Mouse (Mus musculus) adrenal gland, postnatal 0 days (tissue): ENCODE data around the gene Tnk1. TPM values are rescaled to one million over a fixed set of nuclear protein-coding genes. Genes with fewer than 3 reads are reported as not detected.

ENCODE experiments used
- microRNA-seq: library from miRNA; unstranded; fragments of <30 nt; microRNA quantifications from one replicate; pipeline ENCODE4, GENCODE M21; 2016; ENCODE audit warnings: borderline replicate concordance; ENCODE audit not compliant: insufficient number of aligned reads
- polyA plus RNA-seq: library from polyadenylated mRNA; unstranded; fragments of >200 nt; fragmentation: Nextera tagmentation; extraction: Ambion mirVana; gene quantifications from 2 replicates; pipeline ENCODE4 v1.2.1, GENCODE M21; 2015

The Tnk1 gene
- 0.19 and 0.47 TPM in 2 replicates for polyA plus RNA-seq

DNA sequence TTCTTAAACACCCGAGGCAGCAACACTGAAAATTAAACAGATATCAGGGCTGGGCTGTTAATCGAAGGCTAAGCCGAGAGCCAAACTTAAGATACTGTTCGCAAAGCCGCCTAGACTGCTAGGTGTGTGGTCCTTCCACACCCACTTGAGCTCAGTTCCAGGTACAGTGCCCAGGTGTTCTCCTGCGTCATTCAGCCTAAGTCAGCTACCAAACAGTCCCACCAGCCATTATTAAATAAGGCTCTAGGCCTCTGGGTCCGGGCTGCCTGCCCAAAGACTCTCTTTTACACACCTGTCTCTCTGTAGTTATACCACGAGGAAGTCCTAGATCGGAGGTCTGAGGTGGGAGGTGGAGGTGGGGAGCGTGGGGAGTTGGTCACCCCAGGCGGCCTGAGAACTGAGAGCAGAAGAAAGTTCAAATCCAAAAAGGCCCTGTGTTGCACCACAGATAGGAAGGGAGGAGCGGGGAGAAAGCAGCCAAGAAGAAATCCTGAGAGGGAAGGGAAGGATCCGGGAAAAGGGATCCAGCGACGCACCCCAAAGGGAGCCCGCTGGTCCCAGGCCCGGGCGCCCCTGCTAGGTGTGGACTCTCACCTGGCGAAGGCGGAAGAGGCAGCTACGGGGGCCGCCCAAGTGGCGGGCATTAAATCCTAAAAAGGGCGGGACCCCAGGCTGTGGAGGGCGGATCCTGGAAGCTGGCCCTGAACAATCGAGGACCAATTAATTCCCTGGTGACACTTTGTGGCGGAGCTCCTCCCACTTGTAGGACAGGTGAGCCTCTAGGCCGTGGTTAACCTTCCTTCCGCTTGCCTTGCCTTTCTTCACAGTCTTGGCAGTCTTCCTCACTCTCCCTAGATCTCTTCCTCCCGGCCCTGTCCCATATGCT, at the start of gene Tnk1:
Gene Tnk1, minus strand, starts transcription at position 618 of the 886 bp plus-strand sequence.

DNA sequence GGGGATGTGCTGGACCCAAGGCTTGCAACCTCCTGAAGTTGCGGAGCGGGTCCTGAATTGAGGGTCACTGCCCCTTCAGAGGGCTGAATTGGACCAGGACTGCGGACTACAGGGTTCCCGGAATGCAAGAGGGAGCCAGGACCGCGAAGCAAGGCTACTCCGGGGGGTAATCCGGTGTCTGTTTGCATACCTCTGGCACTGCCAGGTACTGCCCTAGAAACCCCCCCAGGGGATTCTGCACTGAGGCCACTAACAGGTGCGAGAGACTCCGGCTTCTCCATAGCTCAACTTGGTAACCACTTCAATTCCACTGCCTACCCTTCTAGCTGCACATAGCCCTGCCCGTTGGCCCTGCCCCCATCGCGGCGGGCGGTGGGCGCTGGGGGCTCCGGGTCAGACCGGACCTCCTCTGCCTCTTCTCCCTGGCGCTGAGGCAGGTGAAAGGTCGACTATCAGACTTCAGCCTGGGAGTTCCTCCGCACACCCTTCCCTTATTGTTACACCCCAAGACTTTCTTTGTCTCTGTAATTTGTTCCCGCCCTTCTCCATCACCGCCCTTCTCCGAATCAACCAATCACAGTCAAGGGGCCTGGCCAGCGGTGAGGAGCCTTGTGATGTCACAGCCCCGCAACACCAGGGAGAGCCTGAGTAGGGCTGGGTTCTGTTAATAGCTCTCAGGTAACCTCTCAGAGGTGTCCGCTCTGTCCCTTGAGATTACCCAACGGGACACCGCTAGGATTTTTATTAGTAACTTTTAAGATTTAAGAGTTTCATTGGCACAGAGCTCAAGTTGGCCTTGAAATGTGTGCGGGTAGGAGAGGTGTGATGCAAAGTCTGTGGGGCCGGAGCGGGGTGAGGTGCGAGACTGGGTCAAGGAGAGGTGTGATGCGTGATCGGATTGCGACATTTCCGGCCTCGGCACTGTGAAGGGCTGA, 42.2 kb upstream of the Tnk1 start, which contains the start of the genes 2810408A11Rik and Neurl4:
Gene 2810408A11Rik, minus strand, starts transcription at position 517 of the 935 bp plus-strand sequence.
Gene Neurl4, plus strand, starts transcription at position 602 of the 935 bp plus-strand sequence.

GRCm38 (mm10) chr11:69895291-69895690, 36.8 kb upstream of the Tnk1 start, which contains the start of gene Acap1:
Gene Acap1, minus strand, starts transcription at chr11:69895539.

GRCm38 (mm10) chr11:69880853-69881603, 22.5 kb upstream of the Tnk1 start, which contains the start of gene Kctd11:
Gene Kctd11, minus strand, starts transcription at chr11:69881406.

DNA sequence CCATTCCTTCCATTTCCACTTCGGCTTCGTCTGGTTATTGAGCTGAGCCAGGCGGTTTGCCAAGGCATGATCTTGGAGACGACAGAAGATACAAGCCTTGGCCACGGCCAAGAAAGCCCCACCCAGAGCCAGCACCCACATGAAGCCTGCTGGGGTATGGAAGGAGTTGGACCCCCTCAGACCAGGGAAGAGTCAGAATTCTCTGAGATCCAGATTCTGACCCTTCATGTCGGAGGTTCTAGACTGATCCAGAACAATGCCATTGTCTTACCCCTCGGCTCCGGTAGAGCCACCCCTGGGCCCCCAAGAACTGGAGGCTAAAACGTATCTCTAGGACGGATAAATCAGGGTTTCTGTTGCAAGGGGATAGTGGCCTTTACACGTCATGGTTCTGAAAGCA, 19.3 kb upstream of the Tnk1 start, which contains the start of gene Tmem95:
Gene Tmem95, minus strand, starts transcription at position 141 of the 400 bp plus-strand sequence.

GRCm38 (mm10) chr11:69846198-69846680, 12.3 kb downstream of the Tnk1 start, which contains the start of gene Plscr3:
Gene Plscr3, plus strand, starts transcription at chr11:69846376.

DNA sequence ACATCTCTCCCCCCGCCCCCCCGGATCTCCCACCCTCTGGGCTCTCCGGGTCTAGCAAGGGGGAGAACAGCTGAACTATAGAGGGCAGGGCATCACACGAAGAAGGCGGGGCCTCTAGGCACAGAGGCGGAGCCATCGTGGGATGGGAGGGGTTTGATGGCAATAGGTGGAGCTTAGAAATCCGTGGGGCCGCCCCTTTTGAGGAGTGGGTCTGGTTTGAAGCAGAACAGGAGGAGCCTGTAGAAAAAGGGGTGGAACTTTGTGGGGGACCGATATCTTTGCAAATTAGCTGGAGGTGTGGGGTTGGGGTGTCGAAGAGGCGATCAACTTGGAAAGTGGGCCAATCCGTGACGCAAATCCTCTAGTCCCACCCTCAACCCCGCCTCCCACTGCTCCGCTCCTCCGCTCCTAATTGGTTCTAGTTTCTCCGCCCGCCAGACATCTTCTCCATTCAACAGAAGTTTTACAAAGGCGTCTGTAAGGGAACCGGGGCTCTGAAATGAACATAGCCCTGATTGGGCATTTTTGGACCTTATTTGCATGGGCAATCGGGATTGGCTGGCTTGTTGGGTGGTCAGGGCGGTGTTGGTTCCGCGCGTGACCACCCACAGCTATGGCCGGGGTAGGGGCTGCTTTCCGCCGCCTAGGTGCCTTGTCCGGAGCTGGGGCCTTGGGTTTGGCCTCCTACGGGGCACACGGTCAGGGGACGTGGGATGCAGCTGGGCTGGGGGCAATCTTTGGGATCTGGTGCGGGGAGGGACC, 20.4 kb downstream of the Tnk1 start, which contains the start of gene Tmem256:
Gene Tmem256, plus strand, starts transcription at position 563 of the 762 bp plus-strand sequence.

GRCm38 (mm10) chr11:69837604-69837951, 21.0 kb downstream of the Tnk1 start, which contains the start of gene Nlgn2:
Gene Nlgn2, minus strand, starts transcription at chr11:69837784.

GRCm38 (mm10) chr11:69822080-69822479, 36.5 kb downstream of the Tnk1 start, which contains the start of gene Spem1:
Gene Spem1, minus strand, starts transcription at chr11:69822180.

GRCm38 (mm10) chr11:69818365-69818764, 40.2 kb downstream of the Tnk1 start, which contains the start of gene Spem2:
Gene Spem2, minus strand, starts transcription at chr11:69818465.

GRCm38 (mm10) chr11:69815155-69815554, 43.4 kb downstream of the Tnk1 start, which contains the start of gene Gm39566:
Gene Gm39566, minus strand, starts transcription at chr11:69815298.

DNA sequence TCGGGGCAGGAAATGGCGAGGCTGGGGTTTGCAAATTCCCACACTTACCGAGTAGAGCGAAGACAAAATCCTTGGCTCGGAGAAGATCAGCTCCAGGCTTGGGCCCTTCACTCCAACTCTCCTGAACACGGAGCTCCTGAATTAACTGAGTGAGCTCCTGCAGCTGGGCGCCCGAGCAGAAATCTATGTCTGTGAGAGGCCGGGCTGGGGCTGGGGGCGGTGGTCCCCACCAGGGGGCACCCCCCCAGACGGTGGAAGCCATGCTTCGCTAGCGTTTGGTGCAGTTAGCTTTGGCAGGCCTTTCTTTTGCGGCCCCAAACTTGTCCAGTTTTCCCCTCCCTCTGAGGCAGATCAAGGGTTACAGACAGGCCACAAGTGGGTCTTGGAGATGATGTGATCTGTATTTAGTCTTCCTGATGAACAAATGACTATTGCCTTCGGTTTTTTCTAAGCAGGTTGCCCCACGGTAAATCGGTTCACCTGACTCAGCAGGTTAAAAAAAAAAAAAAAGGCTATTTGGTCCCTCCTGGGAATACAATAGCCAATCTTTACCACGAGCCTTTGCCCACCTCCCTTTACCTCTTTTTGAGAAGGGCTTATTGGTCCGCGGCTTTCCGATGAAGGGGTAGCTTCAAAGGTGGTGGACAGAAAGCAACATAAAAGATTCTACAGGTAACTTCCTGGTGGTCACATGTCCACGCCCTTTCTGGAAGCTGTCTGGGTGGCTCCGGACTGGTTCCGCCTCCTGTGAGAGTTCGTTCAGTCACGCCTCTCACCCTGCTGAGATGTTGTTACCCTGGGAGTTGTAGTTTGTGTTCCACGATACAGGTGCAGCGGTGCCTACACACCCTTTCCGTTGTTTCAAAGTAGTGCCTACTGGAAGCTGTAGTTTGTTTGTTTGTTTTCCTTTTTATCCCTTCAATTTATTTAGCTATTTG, 53.3 kb downstream of the Tnk1 start, which contains the start of gene Tmem102:
Gene Tmem102, minus strand, starts transcription at position 653 of the 938 bp plus-strand sequence.

GRCm38 (mm10) chr11:69801379-69801977, 57.1 kb downstream of the Tnk1 start, which contains the start of gene Fgf11:
Gene Fgf11, minus strand, starts transcription at chr11:69801857.

Small RNAs within 50 kb of the gene (microRNA-seq; reads per million reads assigned to microRNA genes)
- gene Mir6924 = not detected

Other genes with a start within 250 kb of the Tnk1 start
- gene Shbg, start 240.8 kb downstream of the Tnk1 start, polyA plus RNA-seq = 0.14 TPM in 1 of 2 replicates, not detected in the other
- gene Sat2, start 236.7 kb downstream of the Tnk1 start, polyA plus RNA-seq = 41.0 and 44.3 TPM in 2 replicates
- gene Fxr2, start 225.7 kb downstream of the Tnk1 start, polyA plus RNA-seq = 17.0 and 23.2 TPM in 2 replicates
- not detected in 2 replicates for gene Sox15, start 203.4 kb downstream of the Tnk1 start, polyA plus RNA-seq
- 75.5 and 97.1 TPM in 2 replicates for gene Mpdu1, start 196.1 kb downstream of the Tnk1 start, polyA plus RNA-seq
- 34.5 TPM in 2 replicates for gene Cd68, start 192.6 kb downstream of the Tnk1 start, polyA plus RNA-seq
- 393 and 466 TPM in 2 replicates for gene Eif4a1, start 186.3 kb downstream of the Tnk1 start, polyA plus RNA-seq
- gene Senp3, start 176.6 kb downstream of the Tnk1 start, polyA plus RNA-seq = 46.6 and 53.5 TPM in 2 replicates
- 0.80 TPM in 2 replicates for gene Tnfsf13, start 172.9 kb downstream of the Tnk1 start, polyA plus RNA-seq
- gene Tnfsf12, start 162.9 kb downstream of the Tnk1 start, polyA plus RNA-seq = 17.7 and 26.1 TPM in 2 replicates
- 9.2 and 12.7 TPM in 2 replicates for gene Tnfsfm13, start 162.6 kb downstream of the Tnk1 start, polyA plus RNA-seq
- gene Polr2a, start 100.1 kb downstream of the Tnk1 start, polyA plus RNA-seq = 18.7 and 21.8 TPM in 2 replicates
- 0.22 TPM in 1 of 2 replicates, not detected in the other for gene Slc35g3, start 96.8 kb downstream of the Tnk1 start, polyA plus RNA-seq
- 3.7 and 4.4 TPM in 2 replicates for gene Zbtb4, start 92.8 kb downstream of the Tnk1 start, polyA plus RNA-seq
- gene Chrnb1, start 62.8 kb downstream of the Tnk1 start, polyA plus RNA-seq = 1.9 and 2.8 TPM in 2 replicates
- 0.91 and 0.92 TPM in 2 replicates for gene Fgf11, start 56.9 kb downstream of the Tnk1 start, polyA plus RNA-seq
- 1.4 and 1.8 TPM in 2 replicates for gene Tmem102, start 53.1 kb downstream of the Tnk1 start, polyA plus RNA-seq
- not detected in 2 replicates for gene Gm39566, start 43.4 kb downstream of the Tnk1 start, polyA plus RNA-seq
- not detected in 2 replicates for gene Spem2, start 40.3 kb downstream of the Tnk1 start, polyA plus RNA-seq
- gene Spem1, start 36.5 kb downstream of the Tnk1 start, polyA plus RNA-seq = not detected in 2 replicates
- gene Nlgn2, start 20.9 kb downstream of the Tnk1 start, polyA plus RNA-seq = 3.1 and 4.3 TPM in 2 replicates
- 479 and 845 TPM in 2 replicates for gene Tmem256, start 20.2 kb downstream of the Tnk1 start, polyA plus RNA-seq
- 74.4 and 74.8 TPM in 2 replicates for gene Plscr3, start 12.4 kb downstream of the Tnk1 start, polyA plus RNA-seq
- gene Tmem95, start 19.3 kb upstream of the Tnk1 start, polyA plus RNA-seq = not detected in 2 replicates
- 4.1 and 5.2 TPM in 2 replicates for gene Kctd11, start 22.7 kb upstream of the Tnk1 start, polyA plus RNA-seq
- gene Acap1, start 36.8 kb upstream of the Tnk1 start, polyA plus RNA-seq = 0.73 and 0.76 TPM in 2 replicates
- gene 2810408A11Rik, start 42.3 kb upstream of the Tnk1 start, polyA plus RNA-seq = 4.3 TPM in 2 replicates
- 3.7 and 4.1 TPM in 2 replicates for gene Neurl4, start 42.3 kb upstream of the Tnk1 start, polyA plus RNA-seq
- 48.8 and 63.0 TPM in 2 replicates for gene Gps2, start 55.2 kb upstream of the Tnk1 start, polyA plus RNA-seq
- gene Eif5a, start 63.2 kb upstream of the Tnk1 start, polyA plus RNA-seq = 749 and 924 TPM in 2 replicates
- gene Ybx2, start 77.1 kb upstream of the Tnk1 start, polyA plus RNA-seq = 0.27 and 0.40 TPM in 2 replicates
- 5.2 and 7.1 TPM in 2 replicates for gene Slc2a4, start 89.5 kb upstream of the Tnk1 start, polyA plus RNA-seq
- 4.0 and 8.7 TPM in 2 replicates for gene Cldn7, start 106.0 kb upstream of the Tnk1 start, polyA plus RNA-seq
- gene Ctdnep1, start 122.4 kb upstream of the Tnk1 start, polyA plus RNA-seq = 17.2 and 21.6 TPM in 2 replicates
- gene Elp5, start 123.8 kb upstream of the Tnk1 start, polyA plus RNA-seq = 104 and 109 TPM in 2 replicates
- 665 and 705 TPM in 2 replicates for gene Gabarap, start 132.4 kb upstream of the Tnk1 start, polyA plus RNA-seq
- gene Phf23, start 137.0 kb upstream of the Tnk1 start, polyA plus RNA-seq = 39.5 and 47.3 TPM in 2 replicates
- 14.5 and 17.4 TPM in 2 replicates for gene Dvl2, start 141.9 kb upstream of the Tnk1 start, polyA plus RNA-seq
- gene Acadvl, start 156.7 kb upstream of the Tnk1 start, polyA plus RNA-seq = 103 and 150 TPM in 2 replicates
- 5.0 and 5.4 TPM in 2 replicates for gene Dlg4, start 158.2 kb upstream of the Tnk1 start, polyA plus RNA-seq
- 10.5 and 12.1 TPM in 2 replicates for gene Asgr1, start 195.4 kb upstream of the Tnk1 start, polyA plus RNA-seq
- 1.3 TPM in 2 replicates for gene Asgr2, start 233.9 kb upstream of the Tnk1 start, polyA plus RNA-seq